Mouse (Mus musculus): Measurements from ENCODE around the gene Shisa6.

- TF ChIP-seq CTCF (IDR thresholded peaks at IDR 0.05; ENCODE audit: control insufficient read depth, insufficient read depth, insufficient replicate concordance, low read depth, low read length) (no peak), POLR2A (IDR thresholded peaks at IDR 0.05; ENCODE audit: control insufficient read depth, low read depth, low read length) (no peak)
Observed at GRCm38 (mm10) chr11:66273904-66274706, 251.7 kb downstream of the Shisa6 start.

All from testis, adult 2 months (tissue).